38 mouse cellular contexts compared by ENCODE assay signal in genomic region chr3:81981576-81981975, GRCm38 (mm10). TPM values are rescaled to one million over a fixed set of nuclear protein-coding genes. Genes with fewer than 3 reads are reported as not detected.
"Had no signal": no experiment of that assay in that cellular context is flagged by ENCODE, and none has a peak within 500 bp of the region (broad histone marks: within the 10 kb centered on the region; RNA-seq: fewer than 3 reads in every experiment).

No protein-coding gene starts in this region.

- H3K4me3 ChIP-seq: heart, embryonic 10.5 days; heart, embryonic 12.5 days; hindbrain, embryonic 10.5 days; hindbrain, embryonic 12.5 days; intestine, embryonic 15.5 days; left cerebral cortex, adult 2 months; limb, embryonic 10.5 days; limb, embryonic 12.5 days had no signal

- H3K4me1 ChIP-seq: hindbrain, embryonic 10.5 days; hindbrain, embryonic 12.5 days; intestine, embryonic 15.5 days; limb, embryonic 12.5 days had no signal

- H3K9me3 ChIP-seq: heart, embryonic 10.5 days; heart, embryonic 12.5 days; hindbrain, embryonic 10.5 days; hindbrain, embryonic 12.5 days; intestine, embryonic 15.5 days; limb, embryonic 10.5 days; limb, embryonic 12.5 days had no signal

- H3K27me3 ChIP-seq: heart, embryonic 12.5 days; hindbrain, embryonic 12.5 days; intestine, embryonic 15.5 days; limb, embryonic 12.5 days had no signal

- ATAC-seq: forebrain, postnatal 0 days; hindbrain, embryonic 16.5 days; inflammation-experienced regulatory T-cells, adult 6 months; intestine, embryonic 15.5 days; intestine, postnatal 0 days had no signal

- DNase-seq: forebrain, postnatal 0 days; gastrocnemius, postnatal 14 days; gastrocnemius, postnatal 36 days; heart, adult 18-20 months; heart, postnatal 10 days; heart, postnatal 4 days; kidney, adult 18-20 months; kidney, adult 8-10 months; kidney, postnatal 10 days; kidney, postnatal 25 days; kidney, postnatal 4 days; layer of hippocampus, adult 9-11 months; liver had no signal

- H3K9ac ChIP-seq: forebrain, postnatal 0 days; heart, embryonic 12.5 days; hindbrain, embryonic 12.5 days; hindbrain, embryonic 14.5 days; intestine, embryonic 15.5 days; limb, embryonic 12.5 days had no signal

- H3K27ac ChIP-seq: heart, embryonic 10.5 days; hindbrain, embryonic 10.5 days; hindbrain, embryonic 12.5 days; hindbrain, embryonic 14.5 days; intestine, embryonic 15.5 days; left cerebral cortex, adult 2 months; limb, embryonic 10.5 days; limb, embryonic 12.5 days had no signal

- H3K36me3 ChIP-seq: heart, embryonic 10.5 days; heart, embryonic 12.5 days; hindbrain, embryonic 10.5 days; hindbrain, embryonic 12.5 days; intestine, embryonic 15.5 days; limb, embryonic 10.5 days; limb, embryonic 12.5 days had no signal

- H3K4me2 ChIP-seq: heart, embryonic 12.5 days; hindbrain, embryonic 12.5 days; hindbrain, embryonic 14.5 days; intestine, embryonic 15.5 days; limb, embryonic 12.5 days had no signal

RNA-seq across cellular contexts. Expression of gene Asic5, which starts 0.5 kb away (rescaled TPM):
- total RNA-seq: forebrain, postnatal 0 days; gastrocnemius, adult 18-20 months; gastrocnemius, adult 8-10 months; gastrocnemius, postnatal 14 days; gastrocnemius, postnatal 36 days; granulocyte monocyte progenitor cell, adult 5-6 weeks; heart, adult 18-20 months; heart, adult 8-10 months; heart, postnatal 10 days; heart, postnatal 25 days; heart, postnatal 4 days; layer of hippocampus, adult 8-10 months; layer of hippocampus, postnatal 14 days; left cerebral cortex, adult 2 months; left cerebral cortex, postnatal 14 days; left cerebral cortex, postnatal 36 days had no signal
- polyA plus RNA-seq: forebrain, postnatal 0 days; heart, embryonic 10.5 days; heart, embryonic 12.5 days; heart, embryonic 14.5 days; heart, embryonic 16.5 days; hindbrain, embryonic 10.5 days; hindbrain, embryonic 12.5 days; hindbrain, embryonic 14.5 days; hindbrain, embryonic 16.5 days; inflammation-experienced regulatory T-cells, adult 6 months; kidney, embryonic 14.5 days; limb, embryonic 10.5 days; limb, embryonic 12.5 days; limb, embryonic 14.5 days had no signal

RNA-seq across cellular contexts. Expression of gene Tdo2, which starts 5.6 kb away (rescaled TPM):
- total RNA-seq: gastrocnemius, postnatal 14 days; gastrocnemius, postnatal 36 days; granulocyte monocyte progenitor cell, adult 5-6 weeks; heart, adult 18-20 months; heart, postnatal 10 days; heart, postnatal 25 days; heart, postnatal 4 days had no signal
- polyA plus RNA-seq: hindbrain, embryonic 10.5 days; hindbrain, embryonic 12.5 days; hindbrain, embryonic 14.5 days had no signal
